Mouse (Mus musculus): ENCODE data around the gene 9130019O22Rik.

The 9130019O22Rik gene

GRCm38 (mm10) chr7:127375271-127376245, 11.4 kb downstream of the 9130019O22Rik start, which contains the start of gene Zfp747:
TSS of gene Zfp747 (minus strand) at chr7:127376050.
- peak; percentile 98 for DNase-seq (ENCODE audit: low read depth, low spot score)

GRCm38 (mm10) chr7:127371870-127372269, 15.1 kb downstream of the 9130019O22Rik start:
- DNase-seq (ENCODE audit: low read depth, low spot score): peak; percentile 59

- DNase-seq (ENCODE audit: low read depth, low spot score): no peak
These were observed 15.8 kb downstream of the 9130019O22Rik start for GRCm38 (mm10) chr7:127371213-127371612.

GRCm38 (mm10) chr7:127366249-127366648, 20.7 kb downstream of the 9130019O22Rik start:
- DNase-seq (ENCODE audit: low read depth, low spot score): no peak

GRCm38 (mm10) chr7:127364166-127364565, 22.8 kb downstream of the 9130019O22Rik start:
- no peak for DNase-seq (ENCODE audit: low read depth, low spot score)

GRCm38 (mm10) chr7:127363475-127363921, 23.5 kb downstream of the 9130019O22Rik start:
- peak; percentile 32 for DNase-seq (ENCODE audit: low read depth, low spot score)

GRCm38 (mm10) chr7:127362418-127362817, 24.5 kb downstream of the 9130019O22Rik start:
- DNase-seq (ENCODE audit: low read depth, low spot score): peak; percentile 70

GRCm38 (mm10) chr7:127361449-127361848, 25.5 kb downstream of the 9130019O22Rik start:
- DNase-seq (ENCODE audit: low read depth, low spot score): no peak

- no peak for DNase-seq (ENCODE audit: low read depth, low spot score)
These were observed 26.7 kb downstream of the 9130019O22Rik start for GRCm38 (mm10) chr7:127360265-127360664.

GRCm38 (mm10) chr7:127358472-127358871, 28.5 kb downstream of the 9130019O22Rik start:
- no peak for DNase-seq (ENCODE audit: low read depth, low spot score)

- no peak for DNase-seq (ENCODE audit: low read depth, low spot score)
These were observed 29.1 kb downstream of the 9130019O22Rik start for GRCm38 (mm10) chr7:127357871-127358270.

- DNase-seq (ENCODE audit: low read depth, low spot score): no peak
These were observed 31.2 kb downstream of the 9130019O22Rik start for GRCm38 (mm10) chr7:127355796-127356195.

- DNase-seq (ENCODE audit: low read depth, low spot score): no peak
These were observed 35.5 kb downstream of the 9130019O22Rik start for GRCm38 (mm10) chr7:127351230-127352004.

- peak; percentile 75 for DNase-seq (ENCODE audit: low read depth, low spot score)
These were observed 40.3 kb downstream of the 9130019O22Rik start for GRCm38 (mm10) chr7:127346676-127347075.

GRCm38 (mm10) chr7:127345512-127346325, 41.2 kb downstream of the 9130019O22Rik start, which contains the start of gene Zfp768:
TSS of gene Zfp768 (minus strand) at chr7:127345589.
- DNase-seq (ENCODE audit: low read depth, low spot score): peak; percentile 96

GRCm38 (mm10) chr7:127345092-127345491, 41.9 kb downstream of the 9130019O22Rik start:
- DNase-seq (ENCODE audit: low read depth, low spot score): peak; percentile 37

GRCm38 (mm10) chr7:127344371-127344770, 42.6 kb downstream of the 9130019O22Rik start:
- no peak for DNase-seq (ENCODE audit: low read depth, low spot score)

- DNase-seq (ENCODE audit: low read depth, low spot score): peak; percentile 50
These were observed 43.5 kb downstream of the 9130019O22Rik start for GRCm38 (mm10) chr7:127343351-127344019.

GRCm38 (mm10) chr7:127342888-127343287, 44.1 kb downstream of the 9130019O22Rik start:
- DNase-seq (ENCODE audit: low read depth, low spot score): no peak

GRCm38 (mm10) chr7:127342332-127342731, 44.6 kb downstream of the 9130019O22Rik start:
- DNase-seq (ENCODE audit: low read depth, low spot score): peak; percentile 36
